In genomic region chr19:44106831-44107660, GRCm38 (mm10) we compare ENCODE assay signal across 8 mouse cellular contexts. TPM values are rescaled to one million over a fixed set of nuclear protein-coding genes. Genes with fewer than 3 reads are reported as not detected.
DNase-seq lines count a peak whose midpoint lies in the region; ATAC-seq lines count a peak whose summit lies in the region.

Chuk (minus strand) TSS chr19:44107480.

- peaks cover 50% of the 10 kb centered on the region for H3K79me2 ChIP-seq in macrophage (ENCODE audit: inconsistent target)

- DNase-seq in WW6 (ENCODE audit: low read depth, low spot score): peak; percentile 84
- peak; percentile 83 to 95 for DNase-seq in cerebellum, postnatal 4 days (ENCODE audit: low spot score in 2 of 2)
- peak; percentile 97 for DNase-seq in gastrocnemius, adult 18-20 months (ENCODE audit: low spot score)
- DNase-seq in left cerebral cortex, adult 18-20 months (ENCODE audit: low spot score in 2 of 2): peak; percentile 95 to 97
- DNase-seq in right cerebral cortex, adult 18-20 months: peak; percentile 96
- peak; percentile 93 for DNase-seq in urinary bladder, postnatal 10 days (ENCODE audit: low spot score)

- no peaks in the 10 kb centered on the region for H3K27me3 ChIP-seq in hindbrain, embryonic 16.5 days (replicated peaks; ENCODE audit: control insufficient read depth, insufficient read depth, low read length)

- peak within 1 kb of the TSS; percentile 100 for H3K9ac ChIP-seq in hindbrain, embryonic 16.5 days (ENCODE audit: low read depth, low read length)

- peaks cover 7% of the 10 kb centered on the region for H3K36me3 ChIP-seq in hindbrain, embryonic 16.5 days (ENCODE audit: control insufficient read depth, insufficient read depth, low read length)
- H3K36me3 ChIP-seq in macrophage (ENCODE audit: inconsistent target): peaks cover 9% of the 10 kb centered on the region; the same call in 1 of the 2 replicates

- peak within 1 kb of the TSS; percentile 93 for H3K4me2 ChIP-seq in hindbrain, embryonic 16.5 days (ENCODE audit: low read length)

- peak; percentile 99 for ATAC-seq in hindbrain, embryonic 16.5 days

- no peaks in the 10 kb centered on the region for H3K9me3 ChIP-seq in hindbrain, embryonic 16.5 days (ENCODE audit: control insufficient read depth, low read length)

- H3K4me3 ChIP-seq in hindbrain, embryonic 16.5 days (ENCODE audit: low read length): peak within 1 kb of the TSS; percentile 99
- H3K4me3 ChIP-seq in macrophage (ENCODE audit: inconsistent target): peak within 1 kb of the TSS; percentile 84

- peaks cover 16% of the 10 kb centered on the region for H3K4me1 ChIP-seq in hindbrain, embryonic 16.5 days (ENCODE audit: control insufficient read depth, insufficient read depth, low read depth, low read length)

- peak within 1 kb of the TSS; percentile 80 for H3K27ac ChIP-seq in hindbrain, embryonic 16.5 days (ENCODE audit: low read depth, low read length)
- peak within 1 kb of the TSS; percentile 46 for H3K27ac ChIP-seq in macrophage

- WGBS in hindbrain, embryonic 16.5 days: 1% methylated on average over 67 of the region's 67 CpGs
- WGBS in macrophage (ENCODE audit: missing documents): under 1% methylated on average over 67 of the region's 67 CpGs

RNA-seq across cellular contexts. Expression of gene Chuk, which starts in this region (rescaled TPM):
- total RNA-seq in gastrocnemius, adult 18-20 months (2021): 10 to 100 TPM; 12.0 to 16.3 TPM
- polyA plus RNA-seq in hindbrain, embryonic 16.5 days (2015; fragmentation: Nextera tagmentation; extraction: Ambion mirVana): 54.3 and 57.0 TPM in 2 replicates
- 10 to 100 TPM; 46.0 to 46.9 TPM for total RNA-seq in left cerebral cortex, adult 18-20 months (2021)
- 100 to 1,000 TPM; 183 to 380 (median 321) TPM for total RNA-seq in macrophage (2018; cell fraction: chromatin; rRNA removed)
- 10 to 100 TPM; 26.3 to 41.9 (median 35.5) TPM for total RNA-seq in macrophage (2018; cell fraction: cytosol; rRNA removed)
- total RNA-seq in macrophage (2018; cell fraction: nucleus; rRNA removed): 100 to 1,000 TPM; 112 to 221 (median 157) TPM
- polyA plus RNA-seq in macrophage (2018): 20.5 to 49.0 TPM (median 40.3 TPM) in 3 replicates

Comparison
In these comparisons a context has a peak if more than half of its experiments do, and no peak if none do; other contexts are left out.
1. Peak in every context shown above with its lines: DNase-seq, ATAC-seq, H3K4me3 ChIP-seq and H3K27ac ChIP-seq.